Mouse (Mus musculus): ENCODE data around the gene Faah. TPM values are rescaled to one million over a fixed set of nuclear protein-coding genes. Genes with fewer than 3 reads are reported as not detected.

The Faah gene
- 1.4 and 1.8 TPM in 2 replicates for polyA plus RNA-seq (2014; fragmentation: Nextera tagmentation; extraction: Ambion mirVana)

GRCm38 (mm10) chr4:116017902-116018746 is at the start of gene Faah:
Faah (minus strand) TSS chr4:116017926.
- Histone ChIP-seq H3K4me1 (ENCODE audit: control insufficient read depth, insufficient read depth, low read length) (no peaks in the 10 kb centered on the region; the same call in 1 of the 2 replicates), H3K27me3 (ENCODE audit: control insufficient read depth, insufficient read depth, low read length) (peaks cover 31% of the 10 kb centered on the region), H3K4me2 (ENCODE audit: low read depth, low read length) (peak within 1 kb of the TSS; percentile 99), H3K9ac (replicated peaks; ENCODE audit: low read length) (peak within 1 kb of the TSS; percentile 68), H3K9me3 (replicated peaks; ENCODE audit: control insufficient read depth, low read length) (no peaks in the 10 kb centered on the region), H3K36me3 (replicated peaks; ENCODE audit: control insufficient read depth, insufficient read depth, low read depth, low read length) (no peaks in the 10 kb centered on the region), H3K4me3 (ENCODE audit: low read depth, low read length) (peak within 1 kb of the TSS; percentile 58), H3K27ac (replicated peaks; ENCODE audit: low read depth, low read length) (no peak within 1 kb of the TSS)
- ATAC-seq (replicated peaks; ENCODE audit: insufficient number of reproducible peaks, low FRiP score, low TSS enrichment, low read depth), result peak; percentile 51; the same call in 1 of the 2 replicates
- no peak for DNase-seq (ENCODE audit: low spot score)
- 7% methylated on average over 18 of the region's 18 CpGs for WGBS

GRCm38 (mm10) chr4:116063855-116064254 is 46.1 kb upstream of the Faah start:
- no peak overlapping the region for H3K27ac ChIP-seq (replicated peaks; ENCODE audit: low read depth, low read length)
- H3K4me2 ChIP-seq (ENCODE audit: low read depth, low read length), result no peak overlapping the region
- no peak for DNase-seq (ENCODE audit: low spot score)
- no peak overlapping the region for H3K4me3 ChIP-seq (ENCODE audit: low read depth, low read length)
- H3K9me3 ChIP-seq (replicated peaks; ENCODE audit: control insufficient read depth, low read length), result no peaks in the 10 kb centered on the region
- H3K4me1 ChIP-seq (ENCODE audit: control insufficient read depth, insufficient read depth, low read length), result no peaks in the 10 kb centered on the region
- WGBS, result 73% methylated on average over 1 of the region's 1 CpGs
- H3K36me3 ChIP-seq (replicated peaks; ENCODE audit: control insufficient read depth, insufficient read depth, low read depth, low read length), result peaks cover 3% of the 10 kb centered on the region
- no peak for ATAC-seq (replicated peaks; ENCODE audit: insufficient number of reproducible peaks, low FRiP score, low TSS enrichment, low read depth)
- H3K9ac ChIP-seq (replicated peaks; ENCODE audit: low read length), result no peak overlapping the region
- H3K27me3 ChIP-seq (ENCODE audit: control insufficient read depth, insufficient read depth, low read length), result no peaks in the 10 kb centered on the region

GRCm38 (mm10) chr4:116059012-116059726 is 41.4 kb upstream of the Faah start:
- H3K9ac ChIP-seq (replicated peaks; ENCODE audit: low read length), result no peak overlapping the region
- DNase-seq (ENCODE audit: low spot score), result no peak
- no peak overlapping the region for H3K4me2 ChIP-seq (ENCODE audit: low read depth, low read length)
- WGBS, result 83% methylated on average over 5 of the region's 5 CpGs
- ATAC-seq (replicated peaks; ENCODE audit: insufficient number of reproducible peaks, low FRiP score, low TSS enrichment, low read depth), result no peak
- no peaks in the 10 kb centered on the region for H3K27me3 ChIP-seq (ENCODE audit: control insufficient read depth, insufficient read depth, low read length)
- H3K36me3 ChIP-seq (replicated peaks; ENCODE audit: control insufficient read depth, insufficient read depth, low read depth, low read length), result no peaks in the 10 kb centered on the region
- no peaks in the 10 kb centered on the region for H3K4me1 ChIP-seq (ENCODE audit: control insufficient read depth, insufficient read depth, low read length)
- no peaks in the 10 kb centered on the region for H3K9me3 ChIP-seq (replicated peaks; ENCODE audit: control insufficient read depth, low read length)
- H3K27ac ChIP-seq (replicated peaks; ENCODE audit: low read depth, low read length), result no peak overlapping the region
- H3K4me3 ChIP-seq (ENCODE audit: low read depth, low read length), result no peak overlapping the region

GRCm38 (mm10) chr4:116057559-116057958 is 39.8 kb upstream of the Faah start:
- ATAC-seq (replicated peaks; ENCODE audit: insufficient number of reproducible peaks, low FRiP score, low TSS enrichment, low read depth) (no peak), DNase-seq (ENCODE audit: low spot score) (no peak)
- H3K4me1 ChIP-seq (ENCODE audit: control insufficient read depth, insufficient read depth, low read length), result no peaks in the 10 kb centered on the region; the same call in 1 of the 2 replicates
- H3K27me3 ChIP-seq (ENCODE audit: control insufficient read depth, insufficient read depth, low read length), result no peaks in the 10 kb centered on the region
- H3K9ac ChIP-seq (replicated peaks; ENCODE audit: low read length), result no peak overlapping the region
- WGBS, result 4% methylated on average over 1 of the region's 1 CpGs
- H3K9me3 ChIP-seq (replicated peaks; ENCODE audit: control insufficient read depth, low read length), result no peaks in the 10 kb centered on the region
- no peak overlapping the region for H3K4me3 ChIP-seq (ENCODE audit: low read depth, low read length)
- H3K27ac ChIP-seq (replicated peaks; ENCODE audit: low read depth, low read length), result no peak overlapping the region
- no peaks in the 10 kb centered on the region for H3K36me3 ChIP-seq (replicated peaks; ENCODE audit: control insufficient read depth, insufficient read depth, low read depth, low read length)
- no peak overlapping the region for H3K4me2 ChIP-seq (ENCODE audit: low read depth, low read length)

GRCm38 (mm10) chr4:116053399-116053961 is 35.8 kb upstream of the Faah start, which contains the start of gene Nsun4:
Nsun4 (minus strand) TSS chr4:116053876.
- H3K36me3 ChIP-seq (replicated peaks; ENCODE audit: control insufficient read depth, insufficient read depth, low read depth, low read length), result no peaks in the 10 kb centered on the region
- H3K4me1 ChIP-seq (ENCODE audit: control insufficient read depth, insufficient read depth, low read length), result no peaks in the 10 kb centered on the region; the same call in 1 of the 2 replicates
- peak within 1 kb of the TSS; percentile 56 for H3K4me3 ChIP-seq (ENCODE audit: low read depth, low read length)
- H3K9ac ChIP-seq (replicated peaks; ENCODE audit: low read length), result peak within 1 kb of the TSS; percentile 61
- peak; percentile 92 for DNase-seq (ENCODE audit: low spot score)
- under 1% methylated on average over 35 of the region's 35 CpGs for WGBS
- H3K27ac ChIP-seq (replicated peaks; ENCODE audit: low read depth, low read length), result peak within 1 kb of the TSS; percentile 67
- H3K4me2 ChIP-seq (ENCODE audit: low read depth, low read length), result peak within 1 kb of the TSS; percentile 60
- H3K9me3 ChIP-seq (replicated peaks; ENCODE audit: control insufficient read depth, low read length), result no peaks in the 10 kb centered on the region
- H3K27me3 ChIP-seq (ENCODE audit: control insufficient read depth, insufficient read depth, low read length), result no peaks in the 10 kb centered on the region
- peak; percentile 89 for ATAC-seq (replicated peaks; ENCODE audit: insufficient number of reproducible peaks, low FRiP score, low TSS enrichment, low read depth)

GRCm38 (mm10) chr4:116052526-116053293 is 35.0 kb upstream of the Faah start:
- peak; percentile 61 for DNase-seq (ENCODE audit: low spot score)
- 9% methylated on average over 21 of the region's 22 CpGs for WGBS
- peak overlapping the region; percentile 60 for H3K4me2 ChIP-seq (ENCODE audit: low read depth, low read length)
- peak overlapping the region; percentile 53; the same call in 1 of the 2 replicates for H3K27ac ChIP-seq (replicated peaks; ENCODE audit: low read depth, low read length)
- peak overlapping the region; percentile 61 for H3K9ac ChIP-seq (replicated peaks; ENCODE audit: low read length)
- H3K9me3 ChIP-seq (replicated peaks; ENCODE audit: control insufficient read depth, low read length), result no peaks in the 10 kb centered on the region
- no peaks in the 10 kb centered on the region for H3K36me3 ChIP-seq (replicated peaks; ENCODE audit: control insufficient read depth, insufficient read depth, low read depth, low read length)
- ATAC-seq (replicated peaks; ENCODE audit: insufficient number of reproducible peaks, low FRiP score, low TSS enrichment, low read depth), result peak; percentile 44
- peak overlapping the region; percentile 56 for H3K4me3 ChIP-seq (ENCODE audit: low read depth, low read length)
- H3K27me3 ChIP-seq (ENCODE audit: control insufficient read depth, insufficient read depth, low read length), result no peaks in the 10 kb centered on the region
- no peaks in the 10 kb centered on the region; the same call in 1 of the 2 replicates for H3K4me1 ChIP-seq (ENCODE audit: control insufficient read depth, insufficient read depth, low read length)

- 88% methylated on average over 3 of the region's 3 CpGs for WGBS
- Histone ChIP-seq H3K27me3 (ENCODE audit: control insufficient read depth, insufficient read depth, low read length) (no peaks in the 10 kb centered on the region), H3K9ac (replicated peaks; ENCODE audit: low read length) (no peak overlapping the region), H3K4me3 (ENCODE audit: low read depth, low read length) (no peak overlapping the region), H3K4me1 (ENCODE audit: control insufficient read depth, insufficient read depth, low read length) (no peaks in the 10 kb centered on the region; the same call in 1 of the 2 replicates), H3K27ac (replicated peaks; ENCODE audit: low read depth, low read length) (no peak overlapping the region), H3K9me3 (replicated peaks; ENCODE audit: control insufficient read depth, low read length) (no peaks in the 10 kb centered on the region), H3K36me3 (replicated peaks; ENCODE audit: control insufficient read depth, insufficient read depth, low read depth, low read length) (no peaks in the 10 kb centered on the region), H3K4me2 (ENCODE audit: low read depth, low read length) (no peak overlapping the region)
- ATAC-seq (replicated peaks; ENCODE audit: insufficient number of reproducible peaks, low FRiP score, low TSS enrichment, low read depth) (no peak), DNase-seq (ENCODE audit: low spot score) (no peak)
Observed at GRCm38 (mm10) chr4:116049211-116049610, 31.5 kb upstream of the Faah start.
